Comparison of ENCODE assay signal across 8 mouse cellular contexts in the genomic region with DNA sequence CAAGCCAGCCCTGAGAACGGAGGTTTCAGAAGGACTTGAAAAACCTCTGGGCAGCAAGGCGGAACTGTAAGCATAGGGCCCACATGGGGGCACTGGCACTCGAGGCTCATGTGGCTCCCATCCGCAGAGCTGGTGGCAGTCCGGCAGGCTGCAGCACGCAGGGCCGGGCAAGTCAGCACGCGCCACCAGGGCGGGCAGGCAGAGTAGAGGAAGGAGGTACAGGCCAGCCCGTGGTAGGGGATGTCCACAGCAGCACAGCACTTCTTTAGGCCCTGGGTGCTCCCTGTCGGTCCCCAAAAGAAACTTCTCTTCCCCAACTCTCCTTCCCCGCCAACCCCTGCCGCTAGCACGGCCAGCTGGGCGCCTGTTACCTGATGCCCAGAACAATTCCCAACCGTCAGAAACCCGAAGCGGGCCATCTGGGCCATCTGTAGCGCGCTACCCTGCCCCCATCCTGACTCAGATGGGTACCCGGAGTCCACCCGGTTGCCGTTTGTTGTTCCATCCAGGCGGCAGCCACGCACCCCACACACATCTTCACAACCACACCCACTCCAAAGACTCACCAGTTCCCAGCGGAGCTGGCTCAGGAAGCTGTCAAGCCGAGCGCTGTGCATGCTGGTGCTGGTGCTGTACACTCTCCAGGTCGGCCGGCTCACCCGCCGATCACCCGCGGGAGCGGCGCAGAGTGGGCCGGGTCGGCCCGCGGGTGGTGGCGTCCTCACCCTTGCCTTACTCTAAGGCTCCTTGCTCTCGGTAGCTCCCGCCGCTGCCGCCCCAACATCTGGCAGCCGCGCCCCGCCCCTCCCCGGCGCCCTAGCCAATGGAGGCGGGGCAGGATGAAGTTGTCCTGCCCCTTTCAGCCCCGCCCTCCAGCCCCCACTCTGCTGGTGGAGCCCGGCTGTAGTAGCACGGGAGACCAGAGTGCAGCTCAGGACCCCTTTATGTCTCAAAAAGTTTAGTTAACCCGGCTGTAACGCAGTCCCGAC. TPM values are rescaled to one million over a fixed set of nuclear protein-coding genes. Genes with fewer than 3 reads are reported as not detected.
DNase-seq lines count a peak whose midpoint lies in the region.

A gene (minus strand): TSS at position 749 of the 989 bp plus-strand sequence.

- H3K27ac ChIP-seq in hindbrain, embryonic 10.5 days: peak within 1 kb of the TSS; percentile 88

- WGBS in hindbrain, embryonic 10.5 days: 1% methylated on average over 58 of the region's 58 CpGs

- H3K4me3 ChIP-seq in hindbrain, embryonic 10.5 days: peak within 1 kb of the TSS; percentile 72

- DNase-seq in NIH3T3 (ENCODE audit: low read depth): peak; percentile 92
- DNase-seq in cerebellum, adult 9-11 months: peak; percentile 70
- DNase-seq in frontal cortex, adult 2 months (ENCODE audit: extremely low spot score in 1 of 2, low spot score in 1 of 2): peak; percentile 49 to 82
- DNase-seq in hindbrain, embryonic 10.5 days (ENCODE audit: low spot score): peak; percentile 88
- DNase-seq in layer of hippocampus, postnatal 14 days (ENCODE audit: low spot score in 2 of 2): peak; percentile 78
- peak; percentile 92 for DNase-seq in lung, postnatal 14 days
- peak; percentile 89 for DNase-seq in ovary, postnatal 36 days (ENCODE audit: low spot score)
- peak; percentile 95 for DNase-seq in thymus, postnatal 25 days

- H3K9me3 ChIP-seq in hindbrain, embryonic 10.5 days: no peaks in the 10 kb centered on the region

- H3K27me3 ChIP-seq in hindbrain, embryonic 10.5 days (ENCODE audit: insufficient read depth, poor library complexity, severe bottlenecking): peaks cover 24% of the 10 kb centered on the region

- peaks cover 68% of the 10 kb centered on the region for H3K4me1 ChIP-seq in hindbrain, embryonic 10.5 days (replicated peaks)

- H3K36me3 ChIP-seq in hindbrain, embryonic 10.5 days: no peaks in the 10 kb centered on the region

RNA-seq across cellular contexts. Expression of the gene that starts here (rescaled TPM):
- 6.1 and 8.2 TPM in 2 replicates for polyA plus RNA-seq in frontal cortex, adult 2 months (2012; rRNA removed)
- 59.8 and 61.0 TPM in 2 replicates for polyA plus RNA-seq in hindbrain, embryonic 10.5 days (2016; fragmentation: Nextera tagmentation; extraction: Ambion mirVana)
- 10 to 100 TPM in 1 of 2 experiments, 1 to 10 TPM in 1; 9.2 to 11.5 TPM for total RNA-seq in layer of hippocampus, postnatal 14 days (2021)

Comparison
In these comparisons a context has a peak if more than half of its experiments do, and no peak if none do; other contexts are left out.
1. Peak in every context shown above with its lines: DNase-seq, H3K4me3 ChIP-seq and H3K27ac ChIP-seq.